Mouse (Mus musculus): ENCODE measurements around the gene Phldb1. TPM values are rescaled to one million over a fixed set of nuclear protein-coding genes. Genes with fewer than 3 reads are reported as not detected.

The Phldb1 gene
- 9.0 and 9.3 TPM in 2 replicates for polyA plus RNA-seq (2012)

GRCm38 (mm10) chr9:44734524-44735494 lies at the start of gene Phldb1:
TSS of gene Phldb1 (minus strand) at chr9:44735198.
- TF ChIP-seq GATA1 (IDR thresholded peaks at IDR 0.05; ENCODE audit: low read length) = no peak

GRCm38 (mm10) chr9:44772750-44773651 lies 38.0 kb upstream of the Phldb1 start:
- no peak for TF ChIP-seq GATA1 (IDR thresholded peaks at IDR 0.05; ENCODE audit: low read length)

- no peak for TF ChIP-seq GATA1 (IDR thresholded peaks at IDR 0.05; ENCODE audit: low read length)
Observed at GRCm38 (mm10) chr9:44772392-44772749, 37.4 kb upstream of the Phldb1 start.

GRCm38 (mm10) chr9:44771376-44771775 lies 36.4 kb upstream of the Phldb1 start:
- TF ChIP-seq GATA1 (IDR thresholded peaks at IDR 0.05; ENCODE audit: low read length) = no peak

- TF ChIP-seq GATA1 (IDR thresholded peaks at IDR 0.05; ENCODE audit: low read length) = no peak
Observed at GRCm38 (mm10) chr9:44767101-44768028, 32.4 kb upstream of the Phldb1 start, which contains the start of the genes Arcn1 and Ift46. TSS of gene Arcn1 (minus strand) at chr9:44767845. TSS of gene Ift46 (plus strand) at chr9:44767908.

- no peak for TF ChIP-seq GATA1 (IDR thresholded peaks at IDR 0.05; ENCODE audit: low read length)
Observed at GRCm38 (mm10) chr9:44760873-44761272, 25.9 kb upstream of the Phldb1 start.

GRCm38 (mm10) chr9:44748473-44748872 lies 13.5 kb upstream of the Phldb1 start:
- TF ChIP-seq GATA1 (IDR thresholded peaks at IDR 0.05; ENCODE audit: low read length) = no peak

GRCm38 (mm10) chr9:44747341-44747740 lies 12.3 kb upstream of the Phldb1 start:
- no peak for TF ChIP-seq GATA1 (IDR thresholded peaks at IDR 0.05; ENCODE audit: low read length)

GRCm38 (mm10) chr9:44746666-44747065 lies 11.7 kb upstream of the Phldb1 start:
- TF ChIP-seq GATA1 (IDR thresholded peaks at IDR 0.05; ENCODE audit: low read length) = no peak

GRCm38 (mm10) chr9:44745371-44745770 lies 10.4 kb upstream of the Phldb1 start:
- no peak for TF ChIP-seq GATA1 (IDR thresholded peaks at IDR 0.05; ENCODE audit: low read length)

GRCm38 (mm10) chr9:44740663-44741192 lies 5.7 kb upstream of the Phldb1 start:
- no peak for TF ChIP-seq GATA1 (IDR thresholded peaks at IDR 0.05; ENCODE audit: low read length)

GRCm38 (mm10) chr9:44737240-44737949 lies 2.4 kb upstream of the Phldb1 start:
- no peak for TF ChIP-seq GATA1 (IDR thresholded peaks at IDR 0.05; ENCODE audit: low read length)

- no peak for TF ChIP-seq GATA1 (IDR thresholded peaks at IDR 0.05; ENCODE audit: low read length)
Observed at GRCm38 (mm10) chr9:44736301-44736700, 1.3 kb upstream of the Phldb1 start.

GRCm38 (mm10) chr9:44735886-44736285 lies 888 bp upstream of the Phldb1 start:
- no peak for TF ChIP-seq GATA1 (IDR thresholded peaks at IDR 0.05; ENCODE audit: low read length)

Measured in G1E-ER4 (cell line).